Comparison of ENCODE assay signal across 16 mouse cellular contexts in the genomic region with DNA sequence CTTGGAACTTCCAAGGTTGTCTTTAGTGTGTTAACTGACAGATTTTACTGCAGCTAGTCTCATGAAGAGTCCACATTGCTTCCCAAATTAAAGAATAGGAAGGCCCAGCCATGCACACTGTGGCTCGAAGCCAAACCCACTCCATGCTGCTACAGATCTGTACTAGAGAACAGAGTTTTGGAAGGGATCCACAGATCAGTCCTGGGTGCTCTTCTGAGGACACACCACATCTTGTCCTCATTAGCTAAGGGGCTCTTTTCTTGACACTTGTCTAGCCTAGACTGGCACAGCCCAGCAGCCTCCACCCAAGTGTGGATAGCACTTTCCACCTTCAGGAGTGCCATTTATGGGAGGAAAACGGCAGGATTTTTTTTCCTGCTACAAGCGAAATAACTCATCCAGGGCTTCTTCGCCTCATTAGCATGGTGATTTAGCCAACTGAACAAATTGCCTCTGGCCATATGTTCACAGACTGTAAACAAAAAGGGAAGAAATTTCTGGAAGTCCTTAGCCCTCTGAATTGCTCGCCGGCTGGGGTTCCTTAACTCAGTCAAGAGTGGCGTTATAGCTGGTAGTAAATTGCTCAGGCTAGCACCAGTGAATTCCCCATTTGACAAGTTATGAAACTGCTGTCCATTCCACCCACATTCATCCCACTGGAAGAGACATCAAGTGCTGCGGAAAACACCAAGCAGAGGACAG.
DNase-seq lines count a peak whose midpoint lies in the region; ATAC-seq lines count a peak whose summit lies in the region.
"Had no signal": no experiment of that assay in that cellular context is flagged by ENCODE, and none has a peak within 500 bp of the region (broad histone marks: within the 10 kb centered on the region; RNA-seq: fewer than 3 reads in every experiment).

No protein-coding gene starts in this region.

- peak; percentile 59; the same call in 1 of the 2 replicates for ATAC-seq in forebrain, embryonic 13.5 days
- no peak for ATAC-seq in forebrain, embryonic 12.5 days (ENCODE audit: low FRiP score)

- H3K27me3 ChIP-seq in forebrain, embryonic 13.5 days: no peaks in the 10 kb centered on the region
- no peaks in the 10 kb centered on the region for H3K27me3 ChIP-seq in forebrain, embryonic 12.5 days
- H3K27me3 ChIP-seq: embryonic facial prominence, embryonic 13.5 days; heart, embryonic 12.5 days had no signal

- H3K9me3 ChIP-seq in forebrain, embryonic 13.5 days (replicated peaks): no peaks in the 10 kb centered on the region
- H3K9me3 ChIP-seq in forebrain, embryonic 12.5 days: no peaks in the 10 kb centered on the region
- H3K9me3 ChIP-seq: embryonic facial prominence, embryonic 13.5 days; G1E; heart, embryonic 12.5 days had no signal

- no peak overlapping the region for H3K4me3 ChIP-seq in forebrain, embryonic 13.5 days
- H3K4me3 ChIP-seq in forebrain, embryonic 12.5 days (replicated peaks): no peak overlapping the region
- H3K4me3 ChIP-seq: embryonic facial prominence, embryonic 13.5 days; gastrocnemius, adult 2 months; heart, embryonic 12.5 days had no signal

- H3K27ac ChIP-seq in forebrain, embryonic 13.5 days: no peak overlapping the region
- no peak overlapping the region for H3K27ac ChIP-seq in forebrain, embryonic 12.5 days
- H3K27ac ChIP-seq: embryonic facial prominence, embryonic 13.5 days; gastrocnemius, adult 2 months had no signal

- peak; percentile 12 for DNase-seq in layer of hippocampus, adult 11-12 months (ENCODE audit: low spot score)
- no peak for DNase-seq in layer of hippocampus, postnatal 36 days
- peak; percentile 16 for DNase-seq in right cerebral cortex, adult 18-20 months
- DNase-seq in right cerebral cortex, postnatal 14 days: no peak
- peak; percentile 2 for DNase-seq in retina, postnatal 7 days (ENCODE audit: low read depth, low spot score)
- DNase-seq in natural killer cell, adult 2 months (ENCODE audit: low spot score in 2 of 2): no peak
- DNase-seq: B cell, adult 2 months; cerebellum, adult 9-11 months; gastrocnemius, adult 2 months; lung, postnatal 14 days; thymus, postnatal 25 days had no signal

- no peak overlapping the region for H3K4me2 ChIP-seq in forebrain, embryonic 13.5 days
- no peak overlapping the region for H3K4me2 ChIP-seq in forebrain, embryonic 12.5 days
- H3K4me2 ChIP-seq: embryonic facial prominence, embryonic 13.5 days; heart, embryonic 12.5 days had no signal

- no peaks in the 10 kb centered on the region for H3K4me1 ChIP-seq in forebrain, embryonic 13.5 days
- no peaks in the 10 kb centered on the region for H3K4me1 ChIP-seq in forebrain, embryonic 12.5 days
- H3K4me1 ChIP-seq: embryonic facial prominence, embryonic 13.5 days; heart, embryonic 12.5 days had no signal

- no peak overlapping the region for H3K9ac ChIP-seq in forebrain, embryonic 13.5 days
- no peak overlapping the region for H3K9ac ChIP-seq in forebrain, embryonic 12.5 days
- H3K9ac ChIP-seq: embryonic facial prominence, embryonic 13.5 days; heart, embryonic 12.5 days had no signal

- no peaks in the 10 kb centered on the region for H3K36me3 ChIP-seq in forebrain, embryonic 13.5 days (ENCODE audit: poor library complexity, severe bottlenecking)
- H3K36me3 ChIP-seq in forebrain, embryonic 12.5 days (replicated peaks): no peaks in the 10 kb centered on the region
- H3K36me3 ChIP-seq: embryonic facial prominence, embryonic 13.5 days; G1E; heart, embryonic 12.5 days had no signal

- WGBS in forebrain, embryonic 13.5 days: 75% methylated on average over 8 of the region's 8 CpGs
- WGBS in forebrain, embryonic 12.5 days: 81% methylated on average over 8 of the region's 8 CpGs

Comparison
In these comparisons a context has a peak if more than half of its experiments do, and no peak if none do; other contexts are left out.
1. DNase-seq: peak in layer of hippocampus, adult 11-12 months (single experiment), right cerebral cortex, adult 18-20 months (single experiment) and retina, postnatal 7 days (single experiment); none in layer of hippocampus, postnatal 36 days (0 of 2), right cerebral cortex, postnatal 14 days (single experiment) and natural killer cell, adult 2 months (0 of 2).